Mouse (Mus musculus): Measurements from ENCODE around the gene Csrp3. TPM values are rescaled to one million over a fixed set of nuclear protein-coding genes. Genes with fewer than 3 reads are reported as not detected.
A peak's percentile ranks its signal among the peaks of the same experiment; 100 is the strongest.

The Csrp3 gene
- polyA plus RNA-seq, 1 experiment from 2014 or later = 1.1 TPM

GRCm38 (mm10) chr7:48864671-48865458 is 17.0 kb upstream of the Csrp3 start:
- WGBS (ENCODE audit: insufficient replicate concordance) = 37% methylated on average over 9 of the region's 9 CpGs

GRCm38 (mm10) chr7:48864199-48864598 is 16.4 kb upstream of the Csrp3 start:
- H3K27ac ChIP-seq = no peak overlapping the region
- H3K36me3 ChIP-seq = peaks cover 55% of the 10 kb centered on the region
- ATAC-seq (ENCODE audit: low read depth) (no peak), DNase-seq (no peak)
- H3K9me3 ChIP-seq (replicated peaks) = no peaks in the 10 kb centered on the region
- peaks cover 31% of the 10 kb centered on the region for H3K4me1 ChIP-seq (replicated peaks)
- H3K9ac ChIP-seq = no peak overlapping the region
- no peaks in the 10 kb centered on the region for H3K27me3 ChIP-seq
- no peak overlapping the region for H3K4me2 ChIP-seq
- H3K4me3 ChIP-seq (replicated peaks) = no peak overlapping the region

More at GRCm38 (mm10) chr7:48864671-48865458, 17.0 kb upstream of the Csrp3 start:
- H3K36me3 ChIP-seq = peaks cover 62% of the 10 kb centered on the region
- no peak overlapping the region for H3K4me2 ChIP-seq
- no peak overlapping the region for H3K9ac ChIP-seq
- H3K27me3 ChIP-seq = no peaks in the 10 kb centered on the region
- peak overlapping the region; percentile 18; the same call in 1 of the 2 replicates for H3K27ac ChIP-seq
- DNase-seq (no peak), ATAC-seq (ENCODE audit: low read depth) (peak; percentile 69)
- H3K9me3 ChIP-seq (replicated peaks) = no peaks in the 10 kb centered on the region
- peaks cover 28% of the 10 kb centered on the region for H3K4me1 ChIP-seq (replicated peaks)
- no peak overlapping the region for H3K4me3 ChIP-seq (replicated peaks)

- DNase-seq = no peak
- no peaks in the 10 kb centered on the region for H3K9me3 ChIP-seq (replicated peaks)
Observed at GRCm38 (mm10) chr7:48861796-48862195, 14.0 kb upstream of the Csrp3 start.

GRCm38 (mm10) chr7:48860948-48861347 is 13.1 kb upstream of the Csrp3 start:
- DNase-seq (no peak), ATAC-seq (ENCODE audit: low read depth) (no peak)
- peaks cover 29% of the 10 kb centered on the region for H3K4me1 ChIP-seq (replicated peaks)
- H3K4me3 ChIP-seq (replicated peaks) = no peak overlapping the region
- no peaks in the 10 kb centered on the region for H3K9me3 ChIP-seq (replicated peaks)
- no peak overlapping the region for H3K27ac ChIP-seq
- no peak overlapping the region for H3K9ac ChIP-seq
- H3K4me2 ChIP-seq = no peak overlapping the region
- H3K27me3 ChIP-seq = no peaks in the 10 kb centered on the region
- WGBS (ENCODE audit: insufficient replicate concordance) = 67% methylated on average over 1 of the region's 1 CpGs
- H3K36me3 ChIP-seq = peaks cover 24% of the 10 kb centered on the region

More at GRCm38 (mm10) chr7:48861796-48862195, 14.0 kb upstream of the Csrp3 start:
- Histone ChIP-seq H3K4me2 (no peak overlapping the region), H3K36me3 (peaks cover 31% of the 10 kb centered on the region), H3K4me1 (replicated peaks) (peaks cover 31% of the 10 kb centered on the region), H3K4me3 (replicated peaks) (no peak overlapping the region), H3K9ac (no peak overlapping the region), H3K27me3 (no peaks in the 10 kb centered on the region), H3K27ac (no peak overlapping the region)
- WGBS (ENCODE audit: insufficient replicate concordance) = 59% methylated on average over 4 of the region's 4 CpGs
- 0 out of 2 replicates have a peak, but pooled peaks have one; percentile 14 for ATAC-seq (ENCODE audit: low read depth)

GRCm38 (mm10) chr7:48859362-48859761 is 11.5 kb upstream of the Csrp3 start:
- H3K36me3 ChIP-seq = peaks cover 10% of the 10 kb centered on the region; the same call in 1 of the 2 replicates
- no peaks in the 10 kb centered on the region for H3K27me3 ChIP-seq
- no peak overlapping the region for H3K4me3 ChIP-seq (replicated peaks)
- WGBS (ENCODE audit: insufficient replicate concordance) = 19% methylated on average over 4 of the region's 4 CpGs
- no peak overlapping the region for H3K9ac ChIP-seq
- DNase-seq (no peak), ATAC-seq (ENCODE audit: low read depth) (no peak)
- H3K27ac ChIP-seq = no peak overlapping the region
- no peaks in the 10 kb centered on the region for H3K9me3 ChIP-seq (replicated peaks)
- no peak overlapping the region for H3K4me2 ChIP-seq
- peaks cover 22% of the 10 kb centered on the region for H3K4me1 ChIP-seq (replicated peaks)

GRCm38 (mm10) chr7:48858257-48858656 is 10.4 kb upstream of the Csrp3 start:
- no peak for DNase-seq
- Histone ChIP-seq H3K27ac (no peak overlapping the region), H3K4me1 (replicated peaks) (peaks cover 23% of the 10 kb centered on the region), H3K36me3 (peaks cover 2% of the 10 kb centered on the region; the same call in 1 of the 2 replicates), H3K4me3 (replicated peaks) (no peak overlapping the region), H3K9me3 (replicated peaks) (no peaks in the 10 kb centered on the region), H3K4me2 (no peak overlapping the region), H3K9ac (no peak overlapping the region), H3K27me3 (no peaks in the 10 kb centered on the region)
- 54% methylated on average over 1 of the region's 1 CpGs for WGBS (ENCODE audit: insufficient replicate concordance)
- no peak for ATAC-seq (ENCODE audit: low read depth)

- Histone ChIP-seq H3K27me3 (no peaks in the 10 kb centered on the region), H3K9me3 (replicated peaks) (no peaks in the 10 kb centered on the region), H3K27ac (no peak overlapping the region), H3K4me2 (no peak overlapping the region), H3K4me3 (replicated peaks) (no peak overlapping the region), H3K36me3 (no peaks in the 10 kb centered on the region), H3K9ac (no peak overlapping the region), H3K4me1 (replicated peaks) (peaks cover 18% of the 10 kb centered on the region)
- DNase-seq = no peak
- ATAC-seq (ENCODE audit: low read depth) = no peak
- WGBS (ENCODE audit: insufficient replicate concordance) = 80% methylated on average over 3 of the region's 3 CpGs
Observed at GRCm38 (mm10) chr7:48855461-48855860, 7.6 kb upstream of the Csrp3 start.

GRCm38 (mm10) chr7:48853496-48853895 is 5.7 kb upstream of the Csrp3 start:
- no peaks in the 10 kb centered on the region for H3K9me3 ChIP-seq (replicated peaks)
- no peak overlapping the region for H3K4me3 ChIP-seq (replicated peaks)
- no peak overlapping the region for H3K4me2 ChIP-seq
- no peak overlapping the region for H3K9ac ChIP-seq
- WGBS (ENCODE audit: insufficient replicate concordance) = 74% methylated on average over 13 of the region's 13 CpGs
- H3K36me3 ChIP-seq = no peaks in the 10 kb centered on the region
- ATAC-seq (ENCODE audit: low read depth) (no peak), DNase-seq (no peak)
- H3K27ac ChIP-seq = no peak overlapping the region
- H3K27me3 ChIP-seq = no peaks in the 10 kb centered on the region
- peaks cover 11% of the 10 kb centered on the region for H3K4me1 ChIP-seq (replicated peaks)

- no peak overlapping the region for H3K9ac ChIP-seq
- no peak overlapping the region for H3K4me2 ChIP-seq
- no peak for ATAC-seq (ENCODE audit: low read depth)
- DNase-seq = no peak
- H3K27ac ChIP-seq = no peak overlapping the region
- 78% methylated on average over 6 of the region's 6 CpGs for WGBS (ENCODE audit: insufficient replicate concordance)
- H3K4me3 ChIP-seq (replicated peaks) = no peak overlapping the region
- no peaks in the 10 kb centered on the region for H3K36me3 ChIP-seq
- H3K4me1 ChIP-seq (replicated peaks) = peaks cover 11% of the 10 kb centered on the region
- H3K27me3 ChIP-seq = no peaks in the 10 kb centered on the region
- H3K9me3 ChIP-seq (replicated peaks) = no peaks in the 10 kb centered on the region
Observed at GRCm38 (mm10) chr7:48851529-48852104, 3.8 kb upstream of the Csrp3 start.

GRCm38 (mm10) chr7:48846755-48847154 is 1.1 kb downstream of the Csrp3 start:
- Histone ChIP-seq H3K9me3 (replicated peaks) (no peaks in the 10 kb centered on the region), H3K4me1 (replicated peaks) (no peaks in the 10 kb centered on the region), H3K4me2 (no peak overlapping the region), H3K27ac (no peak overlapping the region), H3K27me3 (no peaks in the 10 kb centered on the region), H3K36me3 (no peaks in the 10 kb centered on the region), H3K4me3 (replicated peaks) (no peak overlapping the region), H3K9ac (no peak overlapping the region)
- ATAC-seq (ENCODE audit: low read depth) = no peak
- DNase-seq = no peak
- WGBS (ENCODE audit: insufficient replicate concordance) = 60% methylated on average over 6 of the region's 6 CpGs

GRCm38 (mm10) chr7:48845213-48845973 is 2.4 kb downstream of the Csrp3 start:
- Histone ChIP-seq H3K4me1 (replicated peaks) (no peaks in the 10 kb centered on the region), H3K9me3 (replicated peaks) (no peaks in the 10 kb centered on the region), H3K9ac (no peak overlapping the region), H3K27ac (no peak overlapping the region), H3K4me2 (no peak overlapping the region), H3K4me3 (replicated peaks) (no peak overlapping the region), H3K27me3 (no peaks in the 10 kb centered on the region), H3K36me3 (no peaks in the 10 kb centered on the region)
- ATAC-seq (ENCODE audit: low read depth) (no peak), DNase-seq (no peak)
- WGBS (ENCODE audit: insufficient replicate concordance) = 70% methylated on average over 12 of the region's 12 CpGs
